Mouse (Mus musculus) spleen, embryonic (tissue): ENCODE results near the gene 3110021N24Rik.
"Not testable (repeated sequence)": the region's sequence is repeated elsewhere in the genome, so short reads cannot be mapped to it uniquely, and the experiment has no call there.

Source experiments
- CTCF ChIA-PET: fragments of 350-600 bp; sonication (Branson Sonifier 250); formaldehyde crosslinking; loops from one replicate; lab custom pipeline; 2022; lab: Charles Lee

Gene 3110021N24Rik

DNA sequence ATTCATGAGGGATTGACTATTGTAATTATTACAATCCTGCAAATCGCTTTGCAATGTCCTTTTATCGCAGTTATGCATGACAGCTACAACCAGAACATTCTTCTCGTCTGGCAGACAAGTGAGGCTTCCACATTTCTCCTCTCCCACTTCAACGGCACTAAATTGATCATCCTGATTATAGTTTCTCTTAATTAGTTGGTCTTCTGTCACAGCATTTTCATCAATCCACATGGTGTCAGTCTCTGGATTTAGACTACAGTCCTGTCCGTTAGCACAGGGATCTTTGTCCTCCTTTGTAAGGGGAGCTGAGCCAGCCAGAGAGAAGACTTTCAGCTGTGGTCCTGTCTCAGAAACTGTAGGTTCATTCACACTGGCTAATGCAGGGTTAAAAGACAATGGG is at the start of gene 3110021N24Rik:
TSS of gene 3110021N24Rik (plus strand) at position 301 of the 400 bp plus-strand sequence.
- CTCF ChIA-PET, result no interaction called here

DNA sequence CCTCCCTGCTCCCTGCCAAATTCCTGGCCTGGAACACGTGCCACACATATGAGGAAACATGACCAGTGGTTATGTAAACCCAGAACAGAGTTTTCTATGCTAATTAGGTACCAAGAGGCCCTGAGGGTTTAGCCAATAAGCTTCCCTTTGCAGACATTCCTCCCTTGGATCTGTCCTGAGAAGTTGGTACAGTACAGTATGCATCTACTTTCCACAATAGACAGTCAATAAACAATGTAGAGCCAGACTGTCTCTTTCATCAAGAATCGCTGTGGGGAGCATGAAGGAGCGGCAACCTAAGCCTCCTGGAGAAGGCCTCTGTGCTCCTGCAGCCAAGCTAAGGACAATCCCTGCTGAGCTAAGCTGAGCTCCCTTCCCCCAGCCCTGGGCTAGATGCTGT is 33.3 kb upstream of the 3110021N24Rik start:
- CTCF ChIA-PET, result no interaction called here

DNA sequence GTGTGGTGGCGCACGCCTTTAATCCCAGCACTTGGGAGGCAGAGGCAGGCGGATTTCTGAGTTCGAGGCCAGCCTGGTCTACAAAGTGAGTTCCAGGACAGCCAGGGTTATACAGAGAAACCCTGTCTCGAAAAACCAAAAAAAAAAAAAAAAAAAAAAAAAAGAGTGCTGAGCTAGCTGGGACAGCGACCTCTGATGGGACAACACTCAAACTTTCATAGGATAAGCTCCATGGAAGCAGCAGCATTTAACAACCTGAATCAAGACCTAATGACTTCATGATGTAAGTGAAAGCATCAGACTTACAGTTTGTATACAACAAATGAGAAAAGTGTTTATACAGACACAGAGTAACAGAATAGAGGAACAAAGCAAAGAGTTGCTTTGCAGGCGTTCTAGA is 32.4 kb upstream of the 3110021N24Rik start:
- CTCF ChIA-PET, result not testable (repeated sequence)

DNA sequence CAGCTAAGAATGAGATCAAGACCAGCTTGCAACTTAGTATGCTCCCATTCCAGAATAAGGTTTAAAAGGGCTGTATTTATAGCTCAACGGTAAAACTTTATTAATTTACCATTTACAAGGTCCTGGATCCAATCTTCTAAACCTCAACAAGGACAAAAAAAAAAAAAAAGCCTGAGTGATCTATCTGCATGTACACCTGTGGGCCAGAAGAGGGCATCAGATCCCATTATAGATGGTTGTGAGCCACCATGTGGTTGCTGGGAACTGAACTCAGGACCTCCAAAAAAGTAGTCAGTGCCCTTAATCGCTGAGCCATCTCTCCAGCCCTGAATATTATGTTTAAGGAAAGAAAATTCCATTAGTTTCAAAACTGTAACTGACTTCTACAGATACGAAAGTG is 29.0 kb upstream of the 3110021N24Rik start:
- CTCF ChIA-PET, result interaction anchor here (0.7 kb wide), 1 partner anchor 105 kb away, joined by 4 read pairs; no protein-coding TSS in a partner anchor

DNA sequence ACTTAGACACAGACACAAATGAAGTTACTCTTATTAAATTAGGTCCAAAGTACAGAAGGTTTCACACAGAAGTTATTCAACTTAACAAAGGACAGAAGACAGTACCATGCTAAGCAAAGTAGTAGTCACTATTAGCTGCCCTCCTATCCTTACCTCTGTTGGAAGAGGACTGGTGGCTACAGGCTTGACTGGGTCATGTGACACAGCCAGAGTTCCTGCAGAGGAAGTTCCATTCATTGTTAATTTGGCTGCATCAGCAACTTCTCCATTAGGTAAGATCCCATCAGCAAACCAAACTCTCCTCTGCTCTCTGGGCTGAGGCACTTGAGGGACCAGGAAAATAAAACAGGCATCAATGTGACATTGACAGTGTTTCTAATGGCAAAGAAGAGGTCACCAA is 28.0 kb upstream of the 3110021N24Rik start:
- CTCF ChIA-PET, result no interaction called here

DNA sequence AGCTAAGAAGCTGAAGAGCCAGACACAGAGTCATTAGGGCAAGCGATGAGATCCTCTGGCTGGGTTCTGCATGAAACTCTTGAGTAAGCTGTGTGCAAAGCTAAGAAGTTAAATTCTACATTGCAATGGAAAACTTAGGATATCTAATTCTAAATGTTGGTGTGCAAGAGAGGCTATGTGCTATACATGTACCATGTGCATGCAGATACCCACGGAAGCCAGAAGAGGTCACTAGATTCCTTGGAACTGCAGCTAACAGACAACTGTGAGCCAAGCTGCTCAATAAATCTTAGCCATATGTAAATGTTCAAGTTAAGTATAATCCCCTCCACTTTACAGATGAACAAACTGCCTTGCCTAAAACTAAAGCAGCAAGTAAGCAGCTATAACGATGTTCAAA is 22.5 kb upstream of the 3110021N24Rik start:
- CTCF ChIA-PET, result no interaction called here

DNA sequence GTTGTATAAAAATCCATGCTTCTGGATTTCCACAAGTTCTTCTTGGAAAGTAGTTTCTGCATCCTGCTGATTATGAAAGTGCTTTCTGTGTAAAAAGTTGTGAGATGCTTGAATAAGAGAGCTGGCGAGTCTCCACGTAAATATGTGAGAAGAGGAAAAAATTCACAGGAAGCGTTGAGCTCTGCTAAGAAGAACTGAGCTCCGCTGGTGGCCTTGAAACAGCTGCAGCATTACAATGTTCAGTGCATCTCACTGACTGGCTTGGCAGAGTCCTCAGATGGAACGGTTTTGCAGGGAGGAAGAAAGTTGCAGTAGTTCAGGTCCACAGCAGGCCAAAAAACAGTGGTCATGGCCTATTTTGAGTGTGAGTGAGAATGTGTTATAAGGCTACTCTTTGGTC is 11.2 kb upstream of the 3110021N24Rik start:
- CTCF ChIA-PET, result no interaction called here

DNA sequence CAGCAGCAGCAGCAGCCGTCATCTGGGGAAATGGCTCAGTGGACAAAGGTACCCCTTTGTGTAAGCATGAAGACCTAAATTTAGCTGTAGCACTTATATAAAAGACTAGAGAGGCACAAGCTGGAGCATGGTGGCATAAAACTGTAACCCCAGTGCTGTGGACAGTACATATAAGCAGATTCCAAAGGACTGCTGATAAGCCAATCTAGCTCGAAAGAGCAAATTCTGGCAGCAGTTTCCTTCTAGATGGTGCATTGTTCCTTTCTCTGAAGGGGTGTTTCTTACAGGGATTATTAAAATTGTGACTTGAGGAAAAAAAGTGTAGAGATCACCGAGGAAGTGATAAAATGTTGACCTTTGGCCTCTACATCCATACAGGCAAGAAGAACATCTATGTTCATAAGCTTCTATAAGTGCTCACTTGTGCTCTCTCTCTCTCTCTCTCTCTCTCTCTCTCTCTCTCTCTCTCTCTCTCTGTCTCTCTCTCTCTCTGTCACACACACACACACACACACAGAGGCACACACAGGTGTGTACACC is 1.9 kb downstream of the 3110021N24Rik start:
- CTCF ChIA-PET, result no interaction called here

DNA sequence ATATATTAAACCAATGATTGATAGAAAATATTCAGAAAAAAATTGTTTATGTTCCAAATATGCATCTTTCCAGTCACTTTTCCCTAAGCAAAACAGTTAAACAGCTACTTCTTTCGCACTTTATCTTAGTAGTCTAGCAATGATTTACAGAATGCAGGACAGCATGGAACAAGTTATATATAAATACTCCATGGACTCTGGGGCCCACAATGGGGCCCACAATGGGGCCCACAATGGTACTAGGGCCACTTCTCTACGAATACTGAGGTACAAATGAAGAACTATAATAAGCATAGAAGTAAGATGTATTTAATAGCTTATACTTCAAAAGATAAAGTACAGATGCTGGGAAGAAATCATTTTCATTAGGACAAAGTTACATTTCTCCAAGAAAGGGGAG is 4.7 kb downstream of the 3110021N24Rik start:
- CTCF ChIA-PET, result no interaction called here

DNA sequence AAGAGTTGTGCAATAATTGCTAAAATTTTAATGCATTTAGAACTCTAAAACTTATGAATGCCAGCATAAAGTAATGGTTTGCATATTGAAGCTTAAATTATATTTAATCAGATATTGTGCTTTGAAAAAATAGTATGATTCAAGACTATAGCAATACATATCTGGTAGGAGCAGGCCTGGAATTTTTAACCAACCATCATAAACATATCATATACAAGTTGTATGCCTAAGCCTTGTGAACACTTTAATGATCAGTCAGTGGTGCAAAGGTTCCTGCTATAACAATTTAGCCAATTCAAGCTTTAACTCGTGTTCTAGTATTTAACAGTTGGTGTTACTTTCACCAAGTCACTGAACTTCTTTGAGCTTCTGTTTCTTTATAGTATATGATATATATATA is 11.0 kb downstream of the 3110021N24Rik start:
- CTCF ChIA-PET, result no interaction called here

DNA sequence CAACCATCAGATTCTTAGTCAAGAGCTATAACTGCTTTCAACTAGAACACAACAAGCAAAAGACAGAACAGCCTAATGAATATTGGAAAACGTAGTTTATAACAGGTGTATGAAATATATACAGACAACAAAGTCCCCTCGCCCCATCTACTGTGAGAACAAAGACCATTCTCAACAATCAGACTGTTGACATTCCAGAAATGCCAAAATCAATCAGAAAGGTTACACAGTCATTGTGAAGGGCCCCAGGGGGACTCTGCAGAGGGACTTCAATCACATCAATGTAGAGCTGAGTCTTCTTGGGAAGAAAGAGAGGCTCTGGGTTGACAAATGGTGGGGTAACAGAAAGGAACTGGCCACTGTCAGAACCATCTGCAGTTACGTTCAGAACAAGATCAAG is 12.1 kb downstream of the 3110021N24Rik start:
- CTCF ChIA-PET, result no interaction called here

DNA sequence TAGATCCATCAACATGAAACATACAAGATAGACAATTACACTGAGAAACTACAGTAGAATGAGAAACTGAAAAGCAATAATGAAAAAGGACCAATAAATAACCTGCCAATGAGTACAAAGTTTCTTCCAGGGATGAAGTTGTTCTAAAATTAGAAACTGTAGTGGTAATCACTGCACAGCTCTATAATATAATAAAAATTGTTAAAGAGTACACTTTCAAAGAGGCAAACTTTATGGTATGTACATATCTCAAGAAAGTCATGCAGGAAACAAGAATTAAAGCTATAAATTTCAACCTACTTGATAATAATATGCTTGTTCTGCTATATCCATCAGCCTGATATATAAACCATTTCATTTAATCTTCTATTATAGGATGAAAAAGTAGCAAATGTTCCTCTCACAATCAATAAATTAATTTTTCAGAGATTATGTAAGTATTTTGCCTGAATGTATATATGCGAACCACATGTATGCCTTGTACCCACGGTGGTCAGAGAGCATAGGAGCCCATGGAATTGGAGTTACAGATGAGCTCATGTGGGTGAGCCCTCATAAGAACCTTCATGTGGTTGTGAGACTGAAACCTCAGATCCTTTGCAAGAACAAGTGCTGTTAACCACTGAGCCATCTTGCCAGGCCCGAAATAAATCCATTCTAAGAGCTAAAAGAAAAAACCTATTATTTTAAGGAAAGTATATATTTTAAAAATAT is 26.9 kb downstream of the 3110021N24Rik start:
- CTCF ChIA-PET, result no interaction called here

DNA sequence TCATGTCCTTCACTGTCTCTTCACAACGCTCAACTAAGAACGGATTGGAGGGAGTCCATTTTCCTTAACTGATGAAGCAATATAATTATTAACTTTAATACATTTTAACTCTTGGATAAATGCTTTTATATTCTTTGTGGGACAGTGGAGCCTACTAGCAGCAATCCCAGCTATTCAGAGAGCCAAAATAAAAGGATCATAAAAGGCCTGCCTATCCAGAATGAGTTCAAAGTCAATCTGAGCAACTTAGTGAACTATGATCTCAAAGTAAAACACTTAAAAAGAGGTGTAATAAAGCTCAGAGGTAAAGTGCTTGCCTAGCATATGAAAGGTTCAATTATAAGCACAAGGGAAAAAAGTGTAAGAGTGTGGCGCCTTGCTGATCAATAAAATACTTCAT is 40.1 kb downstream of the 3110021N24Rik start:
- CTCF ChIA-PET, result no interaction called here

DNA sequence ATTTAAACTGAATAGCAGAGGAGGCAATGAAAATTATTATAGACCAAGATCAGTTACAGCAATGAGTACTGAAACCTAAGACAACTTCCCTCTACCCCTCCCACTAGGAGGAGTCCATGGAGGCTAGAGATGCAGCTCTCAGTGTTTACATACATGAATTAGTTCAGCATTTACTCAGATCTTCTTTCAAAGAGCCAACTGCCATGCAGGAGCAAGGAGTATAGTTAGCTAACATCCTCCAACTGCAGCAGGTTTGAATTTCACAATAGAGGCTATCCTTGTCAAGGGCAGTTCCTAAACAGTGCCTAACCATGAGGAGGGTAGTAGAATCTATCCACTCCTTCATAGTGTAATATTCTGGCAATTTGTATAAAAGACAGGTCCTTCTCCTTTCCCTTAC is 49.1 kb downstream of the 3110021N24Rik start:
- CTCF ChIA-PET, result no interaction called here

DNA sequence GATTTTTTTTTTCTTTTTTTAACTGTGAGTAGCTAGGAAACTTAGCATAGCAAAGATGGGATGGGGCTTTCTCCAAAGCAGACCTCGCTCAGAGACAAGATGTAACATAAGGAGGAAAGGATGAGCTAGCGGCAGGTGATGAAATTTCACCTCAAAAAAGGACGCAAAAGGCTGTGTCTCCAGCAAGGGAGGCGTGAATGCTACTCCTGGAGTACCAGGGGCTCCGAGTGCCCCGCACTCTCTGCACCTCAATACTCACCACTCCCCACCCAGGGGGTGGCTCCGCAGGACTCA is 60.3 kb downstream of the 3110021N24Rik start:
- CTCF ChIA-PET, result no interaction called here

DNA sequence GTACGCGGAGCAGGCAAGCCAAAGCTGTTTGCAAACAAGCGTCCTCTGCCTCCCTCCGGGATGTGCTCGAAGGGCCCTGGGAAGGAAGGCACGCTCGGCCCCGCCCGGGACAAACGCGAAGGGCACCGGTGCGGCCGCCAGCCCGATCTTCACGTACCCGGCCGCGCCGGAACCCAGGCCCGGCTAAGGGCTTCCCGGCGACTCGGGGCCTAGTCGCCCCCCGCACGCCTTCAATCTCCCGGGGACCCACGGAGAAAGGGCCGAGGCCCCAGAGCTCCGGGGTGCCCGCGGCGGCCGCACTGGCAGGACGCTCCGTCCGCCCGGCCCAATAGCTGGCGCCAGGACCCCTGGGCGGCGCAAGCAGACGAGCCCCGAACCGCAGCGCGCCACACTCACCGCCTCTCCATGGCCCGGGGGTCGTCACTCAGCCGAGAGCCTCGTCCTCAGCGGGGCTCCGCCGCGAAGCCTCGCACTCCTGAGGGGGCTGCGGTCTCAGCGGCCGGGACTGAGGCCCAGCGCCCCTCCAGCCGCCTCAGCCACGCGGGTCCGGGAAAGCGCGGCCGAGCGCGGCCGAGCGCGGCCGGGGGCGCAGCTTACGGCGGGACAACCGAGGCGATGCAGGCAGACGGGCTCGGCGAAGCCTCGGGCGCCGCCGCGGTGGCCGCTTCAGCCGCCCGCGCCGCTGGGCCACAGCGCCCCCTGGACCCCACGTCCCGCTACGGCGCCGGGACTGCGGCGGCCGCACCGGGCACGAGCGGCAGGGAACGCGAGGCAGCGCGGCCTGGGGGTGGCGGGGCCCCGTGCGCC is 60.8 kb downstream of the 3110021N24Rik start, which contains the start of gene Zfyve9:
TSS of gene Zfyve9 (minus strand) at position 742 of the 807 bp plus-strand sequence.
- CTCF ChIA-PET, result interaction anchor here (0.6 kb wide), 1 partner anchor 66 kb away, joined by 5 read pairs; no protein-coding TSS in a partner anchor

DNA sequence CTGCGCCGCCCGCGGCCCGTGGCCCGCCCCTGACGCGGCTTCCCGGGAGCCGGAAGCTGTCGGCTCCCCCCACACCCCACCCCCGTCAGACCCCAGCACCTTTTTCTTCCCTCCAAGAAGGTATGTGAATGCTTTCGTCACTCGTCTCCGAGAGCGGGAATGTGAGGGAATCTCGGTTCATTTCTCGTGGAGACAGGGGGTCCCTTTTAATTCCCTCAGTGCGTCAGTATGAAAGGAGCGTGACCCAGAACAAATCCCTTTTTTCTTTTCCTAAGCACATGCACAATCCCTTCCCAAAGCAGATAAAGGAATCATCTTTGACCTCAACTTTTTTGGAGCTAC is 61.4 kb downstream of the 3110021N24Rik start:
- CTCF ChIA-PET, result no interaction called here

DNA sequence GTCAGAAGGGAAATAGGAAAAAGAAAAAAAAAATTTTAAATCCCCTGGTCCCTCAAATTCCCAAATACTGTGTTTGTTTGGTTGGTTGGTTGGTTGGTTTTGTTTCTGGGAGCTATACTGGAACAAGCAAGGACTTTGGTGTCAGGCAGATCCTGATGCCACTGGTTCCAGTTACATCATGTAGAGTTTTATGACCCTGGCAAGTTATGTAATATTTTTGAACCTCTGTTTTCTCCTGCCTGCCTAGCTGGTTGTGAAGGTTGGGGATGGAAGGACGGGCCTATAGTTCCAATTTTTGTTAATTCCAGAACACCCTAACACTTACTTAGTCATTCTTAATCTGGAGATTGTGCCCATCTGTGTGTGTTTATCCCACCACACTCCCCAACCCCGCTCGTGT is 62.1 kb downstream of the 3110021N24Rik start:
- CTCF ChIA-PET, result interaction anchor here (0.5 kb wide), 1 partner anchor 234 kb away, joined by 3 read pairs; no protein-coding TSS in a partner anchor

DNA sequence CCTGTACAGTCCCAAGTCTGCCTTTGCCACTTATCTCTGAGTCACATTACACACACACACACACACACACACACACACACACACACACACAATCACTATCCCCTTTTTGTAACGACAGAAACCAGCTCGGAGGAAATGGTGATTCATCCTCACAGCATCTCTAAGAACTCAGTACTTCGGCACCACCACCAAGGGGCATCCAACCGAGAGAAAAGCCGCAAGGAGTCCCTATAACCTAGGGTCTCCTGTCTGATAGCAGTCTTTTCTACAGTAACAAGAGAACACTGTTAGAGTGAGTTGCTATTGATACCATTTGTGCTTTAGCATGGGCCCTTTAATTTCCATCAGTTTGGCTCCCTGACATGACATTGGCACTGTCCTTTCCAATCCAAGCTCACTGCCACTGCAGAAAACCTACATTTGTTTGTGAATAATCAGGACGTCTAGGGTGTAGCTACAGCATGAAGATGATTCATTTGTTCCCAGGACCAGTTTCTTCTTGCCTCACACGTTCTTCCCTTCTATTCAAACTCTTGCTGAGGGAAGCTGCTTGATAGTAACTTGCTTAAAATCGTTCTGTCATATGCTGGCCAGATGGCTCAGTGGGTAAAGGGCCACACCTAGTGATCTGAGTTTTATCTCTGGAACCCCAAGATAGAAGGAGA is 63.1 kb downstream of the 3110021N24Rik start:
- CTCF ChIA-PET, result interaction anchor here (0.5 to 0.7 kb wide), 3 partner anchors 20 to 1010 kb away, joined by 3 to 4 read pairs (median 4); no protein-coding TSS in a partner anchor

DNA sequence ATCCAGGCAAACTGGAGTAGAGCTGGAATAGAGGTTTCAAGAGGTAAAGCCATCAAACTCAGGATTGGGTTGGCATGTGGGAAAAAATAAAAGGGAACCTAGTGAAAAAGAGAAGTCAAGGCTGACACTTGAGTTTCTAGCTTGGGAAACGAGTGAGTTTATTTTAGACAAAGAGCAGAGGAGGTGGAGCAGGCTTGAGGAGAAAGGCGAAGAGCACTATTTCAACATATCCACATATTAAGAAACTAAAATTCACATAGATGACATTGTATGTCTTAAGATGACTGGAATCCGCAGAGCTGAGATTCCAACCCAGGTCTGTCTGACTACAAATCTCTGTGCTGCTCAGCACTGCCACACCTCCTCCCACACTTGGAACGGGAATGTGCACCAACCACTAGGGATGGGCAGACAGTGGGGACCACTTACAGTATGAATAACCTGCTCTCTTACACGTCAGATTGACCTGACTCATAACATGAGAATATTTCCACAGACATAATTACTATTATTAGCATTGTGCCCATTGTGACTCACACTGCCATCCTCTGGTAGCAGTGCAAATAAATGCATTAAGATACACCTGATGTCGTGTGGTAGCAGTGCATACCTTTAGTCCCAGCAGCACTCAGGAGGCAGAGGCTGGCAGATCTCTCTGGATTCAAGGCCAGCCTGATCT is 69.9 kb downstream of the 3110021N24Rik start:
- CTCF ChIA-PET, result interaction anchor here (0.9 kb wide), 1 partner anchor 10 kb away, joined by 5 read pairs; no protein-coding TSS in a partner anchor

DNA sequence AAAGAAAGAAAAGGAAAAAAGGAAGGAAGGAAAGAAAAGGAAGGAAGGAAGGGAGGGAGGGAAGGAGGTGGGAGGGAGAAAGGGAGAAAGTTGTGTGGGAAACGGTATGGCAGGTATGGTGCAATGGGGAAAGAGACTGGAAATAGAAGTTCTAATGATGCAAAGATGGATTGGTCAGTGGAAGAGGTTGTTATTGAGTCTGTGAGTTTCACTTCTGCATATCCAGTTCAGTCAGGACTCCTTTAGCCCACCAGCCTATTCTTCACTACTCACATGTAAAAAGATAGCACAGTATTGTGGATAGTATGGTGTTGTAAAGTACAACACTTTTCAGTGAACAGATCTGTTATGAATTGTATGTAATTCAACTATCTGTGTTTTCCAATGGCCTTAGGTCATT is 71.1 kb downstream of the 3110021N24Rik start:
- CTCF ChIA-PET, result no interaction called here
